Mouse (Mus musculus): Measurements from ENCODE around the gene Pde10a. TPM values are rescaled to one million over a fixed set of nuclear protein-coding genes. Genes with fewer than 3 reads are reported as not detected.

Gene Pde10a
- total RNA-seq, 2 experiments from 2014 or later = 0.36 TPM; not detected in 1

DNA sequence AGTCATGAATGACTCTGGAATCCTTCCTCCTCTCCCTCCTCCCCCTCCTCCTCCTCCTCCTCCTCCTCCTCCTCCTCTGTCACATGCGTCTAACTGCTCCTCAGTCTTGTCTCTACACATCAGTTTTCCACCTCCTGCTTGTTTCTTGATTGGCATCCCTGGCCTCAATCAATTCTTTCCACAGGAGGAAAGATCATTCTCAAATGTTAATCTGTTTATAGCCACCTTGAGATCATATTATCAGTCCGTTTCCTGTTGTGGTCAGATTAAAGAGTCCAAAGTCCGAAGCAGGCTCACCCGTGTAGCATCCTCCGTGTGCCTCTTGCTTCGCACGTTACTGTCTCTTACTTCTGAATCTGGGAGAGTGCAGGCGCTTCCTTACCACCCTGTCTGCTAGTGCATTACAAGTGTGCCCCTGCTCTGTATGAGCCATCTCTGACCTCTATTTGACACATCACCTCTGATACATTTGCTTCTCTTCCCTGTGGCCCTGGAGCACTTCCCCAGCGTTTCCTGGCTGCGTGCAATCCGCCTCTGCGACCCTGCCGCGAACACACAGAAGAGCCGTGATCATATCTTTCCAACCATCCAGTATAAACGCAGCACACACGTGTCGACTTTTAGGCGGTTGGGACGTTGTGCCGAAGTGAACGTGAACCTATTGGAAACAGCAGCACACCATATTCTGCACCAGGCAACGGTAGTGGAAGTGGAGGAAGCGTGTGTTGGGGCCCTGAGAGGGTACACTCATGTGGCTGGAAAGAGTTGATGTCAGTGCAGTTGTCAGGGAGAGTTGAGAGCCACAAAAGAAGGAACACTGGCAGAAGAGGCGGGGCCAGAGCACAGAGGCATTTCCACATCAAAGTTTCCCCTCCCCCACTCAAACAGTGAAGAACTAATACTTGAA, 342.4 kb downstream of the Pde10a start:
- peak; percentile 86 for ATAC-seq (replicated peaks; ENCODE audit: poor library complexity, severe bottlenecking)

GRCm38 (mm10) chr17:8869287-8869686, 344.1 kb downstream of the Pde10a start:
- peak; percentile 20; the same call in 1 of the 2 replicates for ATAC-seq (replicated peaks; ENCODE audit: poor library complexity, severe bottlenecking)

DNA sequence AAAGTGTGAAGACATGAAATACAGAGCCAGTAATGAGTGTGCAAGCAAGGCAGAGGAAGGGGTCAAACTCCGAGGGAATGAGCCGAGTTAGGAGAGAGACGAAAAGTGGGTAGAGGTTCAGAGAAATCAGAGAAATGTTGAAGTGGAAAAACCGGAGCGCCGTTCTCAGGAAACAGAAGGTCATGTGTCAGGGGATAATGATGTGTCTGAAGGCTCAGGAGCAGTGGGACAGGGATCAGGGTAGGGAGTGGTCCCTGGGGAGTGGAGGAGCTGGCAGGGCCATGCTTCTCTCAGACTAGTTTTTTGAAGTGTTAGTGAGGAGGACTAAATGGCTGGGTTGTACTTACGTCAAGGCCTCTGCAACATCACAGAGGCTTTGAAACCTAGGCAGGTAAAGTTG, 345.7 kb downstream of the Pde10a start:
- no peak for ATAC-seq (replicated peaks; ENCODE audit: poor library complexity, severe bottlenecking)

DNA sequence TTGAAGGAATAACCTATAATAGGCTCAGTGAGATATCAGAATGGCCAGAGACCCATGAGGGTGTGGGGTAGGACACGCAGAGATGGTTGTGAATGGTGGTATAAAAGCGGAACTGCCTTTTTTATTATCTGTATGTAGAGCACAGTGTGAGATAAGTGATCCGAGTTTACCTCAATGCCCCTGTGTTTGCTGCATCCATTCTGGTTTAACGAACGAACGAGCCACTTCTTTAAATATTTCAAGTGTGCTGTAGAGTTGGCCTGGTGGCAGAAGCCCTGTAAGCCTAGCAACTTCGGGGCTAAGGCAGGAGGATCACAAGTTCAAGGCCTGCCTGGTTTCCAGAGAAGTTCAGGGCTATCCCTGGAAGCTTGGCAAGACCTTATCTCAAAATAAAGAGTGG, 346.2 kb downstream of the Pde10a start:
- no peak for ATAC-seq (replicated peaks; ENCODE audit: poor library complexity, severe bottlenecking)

GRCm38 (mm10) chr17:8871997-8872593, 346.9 kb downstream of the Pde10a start:
- no peak for ATAC-seq (replicated peaks; ENCODE audit: poor library complexity, severe bottlenecking)

GRCm38 (mm10) chr17:8872611-8873010, 347.4 kb downstream of the Pde10a start:
- ATAC-seq (replicated peaks; ENCODE audit: poor library complexity, severe bottlenecking) = no peak

GRCm38 (mm10) chr17:8878056-8878455, 352.9 kb downstream of the Pde10a start:
- ATAC-seq (replicated peaks; ENCODE audit: poor library complexity, severe bottlenecking) = no peak

- ATAC-seq (replicated peaks; ENCODE audit: poor library complexity, severe bottlenecking) = no peak
Observed at GRCm38 (mm10) chr17:8881711-8882110, 356.5 kb downstream of the Pde10a start.

GRCm38 (mm10) chr17:8884691-8885090, 359.5 kb downstream of the Pde10a start:
- no peak for ATAC-seq (replicated peaks; ENCODE audit: poor library complexity, severe bottlenecking)

- ATAC-seq (replicated peaks; ENCODE audit: poor library complexity, severe bottlenecking) = no peak
Observed at GRCm38 (mm10) chr17:8885830-8886229, 360.7 kb downstream of the Pde10a start.

DNA sequence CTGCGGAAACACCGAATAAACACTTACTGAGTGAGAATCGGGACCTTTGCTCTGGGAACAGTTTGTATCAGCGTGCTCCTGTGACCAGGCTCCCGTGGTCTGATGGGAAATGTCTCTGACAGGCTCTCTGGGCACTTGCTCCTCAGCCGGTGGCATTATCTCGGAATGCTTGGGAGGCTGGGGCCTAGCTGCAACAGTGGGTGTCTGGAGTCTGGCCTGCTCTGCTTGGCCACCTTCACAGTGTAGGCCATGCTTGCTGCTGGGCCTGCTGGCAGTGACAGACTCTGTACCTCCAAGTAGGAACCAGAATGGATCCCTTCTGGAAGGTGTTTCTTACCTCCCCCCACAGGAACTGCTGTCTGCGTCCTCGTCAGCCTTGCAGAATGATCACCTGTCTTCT, 362.9 kb downstream of the Pde10a start:
- no peak for ATAC-seq (replicated peaks; ENCODE audit: poor library complexity, severe bottlenecking)

DNA sequence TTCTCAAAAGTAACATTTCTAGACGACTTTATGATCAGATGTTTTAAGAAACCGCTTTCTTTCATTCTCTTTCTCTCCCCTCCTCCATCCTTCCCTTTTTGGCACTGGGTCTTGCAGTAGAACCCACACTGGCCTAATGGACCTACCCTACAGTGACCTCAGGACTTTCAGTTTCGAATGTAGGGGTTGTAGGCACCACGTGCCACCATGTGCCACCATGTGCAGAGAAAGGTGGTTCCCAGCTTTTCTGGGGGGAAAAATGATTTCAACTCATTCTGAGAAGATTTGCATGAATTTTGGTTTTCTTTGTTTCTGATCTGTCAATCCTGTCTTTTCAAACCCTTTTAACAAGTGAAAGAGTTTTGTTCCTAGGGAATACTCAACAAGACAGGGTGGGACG, 363.5 kb downstream of the Pde10a start:
- ATAC-seq (replicated peaks; ENCODE audit: poor library complexity, severe bottlenecking) = no peak

DNA sequence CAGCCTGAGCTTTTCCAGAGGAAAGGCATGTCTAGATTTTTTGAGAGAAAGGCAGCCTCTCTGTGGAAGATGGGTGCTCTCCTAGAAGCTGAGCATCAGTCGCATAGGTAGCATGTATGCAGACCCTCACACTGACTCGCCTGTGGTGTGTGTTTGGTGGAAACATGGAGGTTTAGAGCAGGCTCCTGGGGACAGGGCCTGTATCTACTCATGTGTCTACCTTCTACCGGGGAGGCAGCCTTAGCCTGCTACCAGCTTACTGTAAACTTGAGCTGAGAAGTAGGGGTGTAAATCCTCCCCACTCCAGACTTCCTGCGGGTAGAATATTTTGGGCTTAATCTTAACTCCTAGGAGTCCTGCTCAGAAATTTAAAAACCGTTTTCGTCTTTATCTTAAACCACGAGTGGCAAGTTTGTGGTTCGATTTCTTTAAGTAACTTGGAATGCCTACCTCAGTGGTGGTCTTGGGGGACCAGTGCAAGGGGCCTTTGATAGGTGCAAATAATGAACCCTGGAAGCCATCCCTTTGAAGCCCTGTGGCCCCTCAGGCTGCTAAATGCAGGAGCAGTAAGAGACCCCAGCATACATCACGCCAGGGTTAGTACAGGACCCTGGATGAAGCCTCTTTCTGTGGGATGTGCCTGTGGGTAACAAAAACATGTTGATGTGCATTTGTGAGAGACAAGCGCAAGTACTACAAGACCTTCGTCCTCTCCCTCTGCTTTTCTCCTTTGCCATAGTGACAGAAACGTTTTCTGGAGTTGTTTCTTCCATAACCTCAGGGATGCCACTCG, 367.2 kb downstream of the Pde10a start:
- ATAC-seq (replicated peaks; ENCODE audit: poor library complexity, severe bottlenecking) = no peak

- no peak for ATAC-seq (replicated peaks; ENCODE audit: poor library complexity, severe bottlenecking)
Observed at GRCm38 (mm10) chr17:8895991-8896390, 370.8 kb downstream of the Pde10a start.

- no peak for ATAC-seq (replicated peaks; ENCODE audit: poor library complexity, severe bottlenecking)
Observed at GRCm38 (mm10) chr17:8897749-8898148, 372.6 kb downstream of the Pde10a start.

DNA sequence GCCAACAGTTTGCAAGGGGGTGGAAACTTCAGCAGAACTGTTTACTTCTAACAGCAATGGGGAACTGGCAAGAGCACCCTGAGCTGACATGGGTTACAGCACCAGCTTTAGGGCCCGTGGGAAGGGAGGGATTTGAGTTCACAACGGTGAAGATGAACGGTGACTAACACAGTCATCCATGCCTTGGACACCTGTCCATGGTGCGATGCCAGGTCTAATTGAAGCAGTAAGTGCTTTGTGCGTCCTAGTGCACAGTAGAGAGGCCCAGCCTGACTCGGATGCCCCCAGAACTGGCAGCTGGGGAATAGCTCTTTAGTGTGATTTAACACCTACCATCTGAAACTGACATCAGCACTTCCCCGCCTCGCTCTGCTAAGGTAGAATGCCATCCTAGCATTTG, 373.0 kb downstream of the Pde10a start:
- ATAC-seq (replicated peaks; ENCODE audit: poor library complexity, severe bottlenecking) = no peak

GRCm38 (mm10) chr17:8899212-8899611, 374.0 kb downstream of the Pde10a start:
- no peak for ATAC-seq (replicated peaks; ENCODE audit: poor library complexity, severe bottlenecking)

DNA sequence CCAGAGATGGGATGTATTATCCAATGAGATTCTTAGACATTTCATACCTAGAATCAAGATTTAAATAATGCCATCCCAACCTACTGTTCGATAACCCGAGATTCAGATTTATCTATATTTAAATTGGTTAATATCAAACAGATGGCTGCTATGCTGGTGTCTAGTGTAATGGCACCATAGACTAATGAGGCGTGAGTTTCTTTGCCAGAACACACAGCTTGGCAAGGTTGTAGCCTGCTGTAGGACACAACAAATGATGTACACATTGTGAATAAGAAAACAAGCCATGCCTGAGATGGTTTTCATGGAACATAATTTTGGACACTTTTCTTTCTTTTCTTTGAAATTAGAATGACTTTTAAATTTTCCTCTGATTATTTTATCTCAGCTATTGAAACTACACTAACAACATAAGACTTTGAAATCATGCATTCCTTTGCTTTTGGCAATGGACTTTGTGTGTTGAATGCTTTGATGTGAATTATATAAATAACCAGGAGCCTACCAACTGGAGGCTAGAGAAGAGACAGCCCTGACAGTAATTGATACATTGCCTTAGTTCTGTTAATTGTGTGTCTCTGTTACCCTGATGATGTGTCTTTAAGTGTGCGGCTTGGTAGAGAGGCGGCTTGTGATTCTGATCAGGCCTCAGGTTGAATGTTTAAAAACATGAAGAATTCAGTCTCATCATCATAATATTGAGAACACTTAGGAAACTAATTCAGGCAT, 378.5 kb downstream of the Pde10a start:
- no peak for ATAC-seq (replicated peaks; ENCODE audit: poor library complexity, severe bottlenecking)

GRCm38 (mm10) chr17:8910571-8910970, 385.4 kb downstream of the Pde10a start:
- no peak for ATAC-seq (replicated peaks; ENCODE audit: poor library complexity, severe bottlenecking)

DNA sequence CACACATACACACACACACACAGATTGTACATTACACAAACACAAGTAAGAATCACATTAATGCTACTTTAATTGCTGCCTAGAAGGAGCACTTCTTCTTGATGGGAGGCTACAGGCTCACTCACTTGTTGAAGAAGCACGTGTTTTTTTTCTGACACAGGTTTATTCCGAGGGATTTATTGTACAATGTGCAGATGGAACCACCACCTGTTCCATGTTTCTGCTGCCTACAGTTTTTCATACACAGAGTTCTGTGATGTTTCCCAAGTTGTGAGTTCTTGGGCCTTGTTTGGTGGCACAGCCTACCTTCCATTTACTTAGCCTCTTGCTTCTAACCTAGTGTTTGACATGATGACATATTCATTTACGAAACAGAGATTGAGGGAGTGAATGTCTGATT, 387.8 kb downstream of the Pde10a start:
- ATAC-seq (replicated peaks; ENCODE audit: poor library complexity, severe bottlenecking) = no peak

Measured in granulocyte monocyte progenitor cell, adult 5-6 weeks (primary cell).